Mouse (Mus musculus): ENCODE results near the gene Adgb.
"Not testable (repeated sequence)": the region's sequence is repeated elsewhere in the genome, so short reads cannot be mapped to it uniquely, and the experiment has no call there.

Adgb gene

GRCm38 (mm10) chr10:10471961-10472610 lies at the start of gene Adgb:
Gene Adgb (minus strand): TSS chr10:10472326.
- peak; percentile 98 for DNase-seq

GRCm38 (mm10) chr10:10480139-10480538 lies 8.0 kb upstream of the Adgb start:
- DNase-seq = no peak

GRCm38 (mm10) chr10:10477429-10477828 lies 5.3 kb upstream of the Adgb start:
- not testable (repeated sequence) for DNase-seq

GRCm38 (mm10) chr10:10476956-10477355 lies 4.8 kb upstream of the Adgb start:
- no peak for DNase-seq

DNA sequence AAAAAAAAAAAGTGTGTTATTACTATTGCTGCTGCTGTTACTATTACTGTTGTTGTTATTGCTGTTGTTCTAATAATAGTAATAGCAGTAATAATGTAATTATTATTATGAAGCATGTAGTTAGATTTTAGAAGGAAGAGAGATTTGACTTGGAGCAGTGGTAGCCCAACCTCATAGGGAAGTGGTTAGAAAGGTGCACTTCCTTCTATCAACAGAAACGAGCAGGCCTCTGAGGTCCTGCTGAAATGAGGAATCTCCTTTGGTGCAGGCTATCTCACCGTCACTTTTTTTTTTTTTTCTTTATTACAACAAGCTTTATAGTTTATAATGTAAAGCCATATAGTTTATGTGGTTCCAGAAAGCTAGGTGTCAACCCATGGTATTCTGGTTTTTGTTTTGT lies 4.4 kb upstream of the Adgb start:
- DNase-seq = no peak

DNA sequence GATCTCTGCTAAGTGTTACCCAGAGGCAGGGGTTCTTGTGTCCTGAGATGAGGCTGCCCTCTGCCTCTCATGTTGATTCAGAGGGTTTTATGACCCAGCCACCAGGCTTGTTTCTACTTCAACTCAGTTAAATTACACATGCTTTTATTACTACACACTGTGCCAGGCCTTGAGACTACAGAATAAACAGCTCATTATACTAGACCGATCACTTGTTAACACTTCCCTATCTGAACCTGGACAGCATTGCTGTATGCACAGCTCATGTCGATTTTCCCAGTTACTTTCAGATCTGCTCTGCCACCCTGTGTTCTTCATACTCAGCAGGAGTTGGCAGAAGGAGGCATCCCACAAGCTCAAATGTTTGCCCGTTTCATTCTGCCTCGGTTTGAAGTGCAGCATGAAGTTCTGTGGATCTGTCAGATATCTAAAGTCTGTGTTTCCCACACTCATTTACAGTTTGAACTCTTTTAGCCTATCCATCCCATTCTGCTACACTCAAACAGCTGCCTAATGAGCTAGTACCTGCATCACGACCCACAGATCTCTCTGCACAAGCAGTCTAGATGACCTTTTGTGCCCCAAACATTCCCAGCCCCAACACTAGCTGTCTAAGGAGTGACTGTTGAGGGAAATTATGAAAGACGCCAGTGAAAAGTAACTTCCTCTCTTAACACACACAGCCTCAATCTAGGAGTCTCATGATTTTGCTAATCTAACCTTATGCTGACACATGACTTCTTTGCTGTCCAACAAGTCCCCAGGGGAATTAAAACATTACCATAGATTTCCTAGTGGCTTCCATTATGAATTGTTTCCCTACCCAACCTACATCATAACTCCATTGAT lies 3.2 kb downstream of the Adgb start:
- peak; percentile 66 for DNase-seq

DNA sequence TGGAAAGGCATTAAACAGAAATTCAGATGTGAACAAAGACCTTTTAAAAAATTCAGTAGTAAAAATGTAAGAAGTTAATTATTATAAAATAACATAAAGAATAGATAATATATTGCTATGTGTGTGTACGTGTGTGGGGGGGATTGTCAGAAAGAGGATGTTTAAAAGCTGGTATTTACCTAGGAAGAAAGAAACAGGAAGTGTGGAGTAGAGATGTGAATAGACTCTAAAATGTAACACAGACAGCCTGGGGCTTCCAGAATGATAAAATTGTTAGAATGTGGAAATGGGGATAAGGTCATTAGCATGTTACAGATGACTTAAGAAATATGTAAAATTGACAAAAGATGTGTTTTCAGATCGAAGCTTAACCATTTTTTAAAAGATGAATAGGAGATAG lies 12.0 kb downstream of the Adgb start:
- DNase-seq = no peak

DNA sequence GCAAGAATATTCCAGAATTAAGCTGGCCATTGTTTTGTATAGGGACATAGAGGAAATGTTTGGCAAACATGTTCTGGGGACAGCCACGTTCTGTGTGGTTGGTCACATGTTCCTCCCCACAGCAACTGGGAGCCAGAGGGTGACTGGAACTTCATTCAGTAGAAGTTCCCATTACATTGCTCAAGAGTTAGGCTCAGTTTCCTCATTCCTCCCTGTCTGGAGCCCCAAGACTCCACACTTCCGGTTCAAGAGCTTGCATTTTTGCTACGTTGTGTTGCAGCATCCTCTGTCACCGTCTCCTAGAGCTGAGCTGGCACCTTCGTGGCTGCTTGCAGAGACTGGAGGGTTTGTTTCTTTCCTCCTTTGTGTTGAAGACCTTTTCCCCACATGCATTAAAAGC lies 15.1 kb downstream of the Adgb start:
- DNase-seq = peak; percentile 96

- no peak for DNase-seq
Measured at GRCm38 (mm10) chr10:10449067-10449466, 23.1 kb downstream of the Adgb start.

- no peak for DNase-seq
Measured at GRCm38 (mm10) chr10:10444841-10445466, 27.2 kb downstream of the Adgb start.

DNA sequence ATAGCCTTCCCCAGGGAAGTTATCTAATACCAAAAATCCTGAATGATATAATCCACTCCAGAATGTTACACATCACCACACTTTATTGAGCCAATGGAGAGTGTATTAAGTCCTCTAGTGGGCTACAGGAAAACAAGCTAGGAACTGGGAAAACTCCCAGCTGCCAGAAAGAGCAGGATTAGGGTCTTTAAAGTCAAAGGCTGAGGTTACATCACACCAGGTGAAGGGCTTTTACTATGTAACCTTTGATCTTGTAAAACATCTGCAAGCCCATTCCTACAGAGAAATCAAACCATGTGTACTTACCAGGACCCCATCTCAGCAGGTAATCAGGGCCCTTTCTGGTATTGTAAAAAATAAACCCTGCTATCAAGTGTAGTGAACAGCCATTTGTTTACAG lies 28.6 kb downstream of the Adgb start:
- no peak for DNase-seq

DNA sequence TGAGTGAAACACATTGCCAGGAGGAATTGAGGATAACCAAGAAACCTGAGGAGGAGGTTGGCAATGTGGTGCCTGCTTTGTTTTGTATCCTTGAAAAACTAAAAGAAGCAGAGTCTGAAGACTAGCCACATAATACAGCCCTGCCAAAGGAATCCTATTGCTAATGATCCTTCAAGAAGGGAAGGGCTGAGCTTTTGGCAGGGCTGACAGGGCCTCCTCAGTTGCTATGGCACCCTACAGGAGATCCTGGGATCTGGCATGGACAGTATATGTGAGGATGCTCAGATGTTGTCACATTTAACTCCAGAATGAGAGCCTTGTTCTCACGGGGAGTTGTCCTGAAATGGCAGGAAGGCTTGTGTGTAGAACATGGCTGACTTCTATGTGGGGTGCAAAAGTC lies 37.1 kb downstream of the Adgb start:
- no peak for DNase-seq

DNA sequence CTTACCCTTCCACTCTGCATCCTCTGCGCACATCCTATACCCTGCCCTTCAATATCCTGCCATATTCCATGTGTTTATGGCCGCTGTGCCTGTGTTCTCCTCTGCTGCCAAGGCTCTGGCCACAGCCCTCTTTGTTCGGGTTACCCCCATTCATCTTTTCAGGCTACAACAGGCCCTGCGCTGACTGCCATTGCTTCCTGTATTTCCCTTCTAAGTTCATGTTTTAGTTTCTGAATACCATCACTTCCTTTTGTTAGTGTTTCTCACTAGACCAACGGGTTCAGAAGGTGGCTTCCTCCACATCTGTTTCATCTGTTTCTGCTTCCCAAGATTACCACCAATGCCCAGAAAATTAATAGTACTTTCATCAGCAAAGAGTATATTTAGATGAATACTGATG lies 42.5 kb downstream of the Adgb start:
- DNase-seq = no peak

DNA sequence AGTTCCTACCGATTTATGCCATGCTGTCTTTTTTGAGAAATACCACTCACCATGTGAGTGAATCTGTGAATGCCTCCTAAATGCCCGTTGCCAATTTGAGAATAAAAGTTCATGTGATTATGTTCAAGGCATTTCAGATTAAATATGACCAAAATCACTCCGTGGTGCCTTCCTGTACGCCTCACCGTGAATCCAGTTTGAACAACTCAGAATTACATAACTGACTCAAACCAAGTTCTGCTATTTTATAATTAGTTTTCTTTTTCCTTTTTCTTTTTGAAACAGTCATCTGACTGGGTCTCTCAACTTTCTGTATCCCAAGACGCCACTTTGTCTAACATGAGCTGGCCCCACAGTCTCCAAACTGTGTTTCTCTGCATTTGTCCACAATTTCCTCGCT lies 43.1 kb downstream of the Adgb start:
- DNase-seq = no peak

DNA sequence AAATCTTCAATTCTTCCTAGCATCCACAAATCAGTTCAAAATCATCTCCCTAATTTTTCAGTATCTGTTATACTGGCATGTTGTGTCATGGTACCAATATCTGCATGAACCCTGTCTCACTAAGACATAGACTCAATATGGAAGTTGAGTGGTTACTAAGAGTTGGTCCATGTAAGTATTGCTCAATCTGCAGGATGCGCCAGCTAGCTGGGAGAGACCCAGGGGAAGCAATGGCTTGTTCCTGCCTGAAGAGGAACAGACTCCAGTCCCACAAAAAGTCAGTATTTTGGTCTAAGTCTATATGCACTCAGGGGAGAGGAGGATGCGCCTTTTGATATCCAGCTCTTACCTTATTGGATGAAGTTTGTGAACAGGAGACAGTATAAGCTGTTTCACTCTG lies 47.7 kb downstream of the Adgb start:
- DNase-seq = no peak

DNA sequence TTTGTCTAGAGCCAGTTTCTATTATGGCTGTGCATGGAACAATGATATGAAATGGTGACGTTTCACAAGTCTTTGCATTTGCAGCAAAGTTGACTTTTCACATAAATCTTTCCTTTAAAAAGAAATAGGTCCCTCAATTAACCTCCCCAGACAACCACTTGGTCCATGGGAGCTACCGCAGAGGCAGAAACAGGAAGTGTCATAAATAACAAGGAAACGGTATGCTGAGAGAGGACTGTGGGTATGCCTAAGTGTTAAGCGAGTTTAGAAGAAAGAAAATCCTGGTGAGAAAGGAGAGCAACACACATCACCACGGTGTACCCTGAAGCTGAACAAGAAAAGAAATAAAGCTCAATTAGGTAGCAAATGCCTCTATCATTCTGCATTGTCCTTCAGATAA lies 61.1 kb downstream of the Adgb start:
- DNase-seq = no peak

- no peak for DNase-seq
Measured at GRCm38 (mm10) chr10:10408166-10408565, 64.0 kb downstream of the Adgb start.

DNA sequence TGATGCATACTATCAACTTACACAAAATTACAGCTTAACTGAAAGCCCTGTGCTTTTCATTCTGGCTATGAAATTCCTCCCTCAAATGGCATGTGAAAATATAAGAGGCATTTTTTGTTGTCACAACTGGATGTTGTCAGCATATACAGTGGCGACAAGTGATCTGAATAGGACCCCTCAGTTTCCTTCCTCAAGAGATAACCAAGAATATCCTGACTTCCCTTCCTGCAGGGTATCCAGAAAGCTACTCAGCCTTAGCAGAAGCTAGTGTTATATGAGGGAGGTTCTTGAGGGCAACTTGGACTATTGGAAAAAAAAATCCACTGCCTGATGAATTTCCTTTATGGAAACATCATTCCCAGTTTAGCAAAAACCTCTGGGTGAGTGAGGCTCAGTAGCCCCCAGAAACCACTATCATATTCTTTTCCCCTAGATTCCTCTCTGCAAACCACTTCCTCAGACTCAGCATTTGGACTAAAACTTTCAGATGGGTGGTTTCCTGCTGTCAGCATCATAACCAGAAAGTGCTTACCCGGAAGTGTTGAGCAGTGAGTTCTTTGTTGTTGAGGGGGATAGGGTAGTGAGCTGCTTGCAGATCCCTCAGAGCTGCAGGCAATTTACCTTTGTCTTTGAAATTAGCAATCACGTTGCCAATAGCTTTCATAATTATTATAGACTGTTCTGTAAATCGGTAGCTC lies 76.2 kb downstream of the Adgb start:
- no peak for DNase-seq

DNA sequence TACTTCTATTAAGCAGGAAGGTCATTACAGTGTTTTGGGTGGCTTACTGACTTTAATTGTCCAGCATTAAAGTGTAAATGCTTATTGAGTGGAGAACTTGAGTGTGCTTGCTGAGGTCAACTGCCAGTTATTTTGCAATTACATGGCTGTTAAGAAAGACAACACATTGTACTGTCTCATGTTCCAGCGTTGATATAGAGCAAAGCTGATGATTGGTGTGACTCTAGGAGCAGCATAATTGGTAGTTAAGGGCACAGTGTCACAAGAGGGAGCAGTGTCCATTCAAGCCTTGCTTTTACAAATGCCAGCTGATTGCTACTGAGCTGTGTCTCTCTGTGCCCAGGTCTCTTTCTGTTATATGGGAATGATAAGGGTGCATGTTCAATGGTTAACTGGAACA lies 97.5 kb downstream of the Adgb start:
- DNase-seq = no peak

- no peak for DNase-seq
Measured at GRCm38 (mm10) chr10:10364025-10364424, 108.1 kb downstream of the Adgb start.

DNA sequence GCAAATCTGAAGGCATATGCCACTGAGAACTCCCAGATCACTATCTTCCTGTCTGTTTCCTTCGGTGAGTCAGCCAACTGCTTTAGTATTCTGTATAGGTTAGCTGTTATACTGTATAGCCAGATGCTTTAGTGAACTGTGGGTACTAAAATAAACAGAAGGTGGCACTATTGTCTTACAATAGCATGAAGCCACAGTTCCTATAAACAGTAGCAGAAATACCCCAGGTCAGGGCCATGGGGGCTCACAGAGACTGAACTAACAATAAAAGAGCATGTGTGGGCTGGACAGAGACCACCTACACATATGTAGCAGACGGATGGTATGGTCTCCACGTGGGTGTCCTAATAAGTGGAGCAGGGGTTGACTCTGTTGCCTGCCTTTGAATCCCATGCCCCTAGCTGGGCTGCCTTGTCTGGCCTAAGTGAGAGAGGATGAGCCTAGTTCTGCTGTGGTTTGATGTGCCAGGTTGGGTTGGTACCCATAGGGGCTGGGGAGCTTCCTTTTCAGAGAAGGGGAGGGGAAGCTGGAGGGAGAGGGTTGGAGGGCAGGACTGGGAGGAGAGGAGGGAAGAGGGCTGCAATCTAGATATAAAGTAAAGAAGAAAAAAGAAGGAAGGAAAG lies 116.4 kb downstream of the Adgb start:
- no peak for DNase-seq

DNA sequence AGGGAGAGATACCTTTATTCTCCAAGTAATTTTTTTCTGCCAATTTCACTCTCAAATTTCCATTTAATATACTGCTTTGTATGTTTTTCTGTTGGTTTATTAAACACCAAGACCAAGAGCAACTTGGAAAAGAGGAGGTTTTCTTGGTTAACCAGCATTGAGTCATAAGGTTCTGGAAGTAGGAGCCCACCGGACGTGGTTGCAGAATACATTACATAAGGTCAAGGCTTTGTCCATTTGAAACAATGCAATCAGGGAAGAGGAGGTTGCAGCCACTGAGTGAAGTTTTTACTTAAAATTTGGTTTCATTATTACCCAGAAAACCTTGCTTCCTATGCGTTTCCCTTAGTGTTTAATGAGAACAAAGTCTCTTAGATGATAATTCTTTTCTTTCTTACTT lies 119.9 kb downstream of the Adgb start:
- DNase-seq = no peak

GRCm38 (mm10) chr10:10350550-10350949 lies 121.6 kb downstream of the Adgb start:
- DNase-seq = no peak
